Mouse (Mus musculus) intestine, embryonic 15.5 days (tissue): ENCODE measurements at regions not wholly inside any gene's neighbourhood (a gene's known extent, or its start where the extent isn't known, plus 50 kb on each side); places are given as distances from the start of the nearest gene placed in this dataset.

Experiments
- ATAC-seq: fragments of 200-750 bp; cut with Nextera tagmentation; 2 replicates; pipeline ENCODE4 v1.8.0; 2017; ENCODE audit warnings: moderate TSS enrichment, moderate library complexity
- H3K27ac ChIP-seq: fragments of 300-500 bp; sonication (generic); 2 replicates; pipeline ENCODE4 v1.5.1; 2015; ENCODE audit warnings: mild to moderate bottlenecking, inconsistent platforms
- H3K27me3 ChIP-seq: fragments of 300-500 bp; sonication (generic); replicated peaks from 2 replicates; pipeline ENCODE4 v1.6.1; 2015; ENCODE audit warnings: inconsistent platforms
- H3K36me3 ChIP-seq: fragments of 300-500 bp; sonication (generic); 2 replicates; pipeline ENCODE4 v1.6.1; 2015; ENCODE audit warnings: inconsistent platforms
- H3K4me1 ChIP-seq: fragments of 300-500 bp; sonication (generic); replicated peaks from 2 replicates; pipeline ENCODE4 v1.6.1; 2015; ENCODE audit warnings: inconsistent platforms
- H3K4me2 ChIP-seq: fragments of 300-500 bp; sonication (generic); replicated peaks from 2 replicates; pipeline ENCODE4 v1.6.1; 2015; ENCODE audit warnings: mild to moderate bottlenecking, inconsistent platforms
- H3K4me3 ChIP-seq: fragments of 300-500 bp; sonication (generic); replicated peaks from 2 replicates; pipeline ENCODE4 v1.5.1; 2015; ENCODE audit warnings: inconsistent platforms
- H3K9ac ChIP-seq: fragments of 300-500 bp; sonication (generic); 2 replicates; pipeline ENCODE4 v1.6.1; 2015; ENCODE audit warnings: inconsistent platforms
- H3K9me3 ChIP-seq: fragments of 300-500 bp; sonication (generic); 2 replicates; pipeline ENCODE4 v1.6.1; 2016; ENCODE audit warnings: inconsistent platforms
- WGBS: fragments of 180-500 bp; shearing (Covaris S2); methylation state at CpG from one replicate; pipeline ENCODE4 v1.1.7; 2015; 5-methylcytosine and 5-hydroxymethylcytosine counted together

GRCm38 (mm10) chr14:72371702-72372277, 119.8 kb downstream of the Gm9195 start:
- Histone ChIP-seq H3K9ac (no peak overlapping the region), H3K27me3 (no peaks in the 10 kb centered on the region), H3K9me3 (no peaks in the 10 kb centered on the region), H3K4me2 (0 out of 2 replicates have a peak overlapping the region, but pooled peaks have one; percentile 15), H3K4me1 (no peaks in the 10 kb centered on the region; the same call in 1 of the 2 replicates), H3K27ac (no peak overlapping the region), H3K36me3 (no peaks in the 10 kb centered on the region), H3K4me3 (no peak overlapping the region)
- 10% methylated on average over 10 of the region's 10 CpGs for WGBS
- ATAC-seq = no peak

- WGBS = 84% methylated on average over 4 of the region's 4 CpGs
- no peak for ATAC-seq
- H3K4me3 ChIP-seq = no peak overlapping the region
Observed at GRCm38 (mm10) chr14:72360829-72361520, 130.7 kb downstream of the Gm9195 start.

GRCm38 (mm10) chr14:72360181-72360580, 131.5 kb downstream of the Gm9195 start:
- no peak for ATAC-seq
- H3K27me3 ChIP-seq = no peaks in the 10 kb centered on the region
- H3K9ac ChIP-seq = no peak overlapping the region
- H3K9me3 ChIP-seq = no peaks in the 10 kb centered on the region
- no peak overlapping the region for H3K27ac ChIP-seq
- H3K4me2 ChIP-seq = no peak overlapping the region
- H3K4me3 ChIP-seq = no peak overlapping the region
- 91% methylated on average over 7 of the region's 7 CpGs for WGBS
- H3K36me3 ChIP-seq = no peaks in the 10 kb centered on the region
- no peaks in the 10 kb centered on the region for H3K4me1 ChIP-seq

More at GRCm38 (mm10) chr14:72360829-72361520, 130.7 kb downstream of the Gm9195 start:
- Histone ChIP-seq H3K27me3 (no peaks in the 10 kb centered on the region), H3K9ac (no peak overlapping the region), H3K27ac (no peak overlapping the region), H3K4me1 (no peaks in the 10 kb centered on the region), H3K9me3 (no peaks in the 10 kb centered on the region), H3K4me2 (no peak overlapping the region), H3K36me3 (no peaks in the 10 kb centered on the region)

GRCm38 (mm10) chr14:72357915-72358314, 133.7 kb downstream of the Gm9195 start:
- 86% methylated on average over 3 of the region's 3 CpGs for WGBS
- H3K4me2 ChIP-seq = no peak overlapping the region
- H3K4me3 ChIP-seq = no peak overlapping the region
- no peak for ATAC-seq
- no peak overlapping the region for H3K27ac ChIP-seq
- H3K27me3 ChIP-seq = no peaks in the 10 kb centered on the region
- H3K4me1 ChIP-seq = no peaks in the 10 kb centered on the region
- H3K9me3 ChIP-seq = no peaks in the 10 kb centered on the region
- H3K36me3 ChIP-seq = no peaks in the 10 kb centered on the region
- H3K9ac ChIP-seq = no peak overlapping the region

GRCm38 (mm10) chr14:72342181-72342580, 149.5 kb downstream of the Gm9195 start:
- no peak overlapping the region for H3K4me3 ChIP-seq
- WGBS = 30% methylated on average over 5 of the region's 5 CpGs
- no peaks in the 10 kb centered on the region for H3K36me3 ChIP-seq
- H3K4me2 ChIP-seq = no peak overlapping the region; the same call in 1 of the 2 replicates
- H3K27me3 ChIP-seq = no peaks in the 10 kb centered on the region
- no peak overlapping the region for H3K9ac ChIP-seq
- ATAC-seq = peak; percentile 61
- H3K4me1 ChIP-seq = 0 out of 2 replicates have a peak, but pooled peaks cover 3% of the 10 kb centered on the region
- H3K9me3 ChIP-seq = no peaks in the 10 kb centered on the region
- no peak overlapping the region for H3K27ac ChIP-seq

- no peak overlapping the region for H3K27ac ChIP-seq
- 61% methylated on average over 14 of the region's 14 CpGs for WGBS
- no peak overlapping the region; the same call in 1 of the 2 replicates for H3K4me2 ChIP-seq
- no peaks in the 10 kb centered on the region for H3K27me3 ChIP-seq
- H3K9ac ChIP-seq = no peak overlapping the region
- no peaks in the 10 kb centered on the region for H3K36me3 ChIP-seq
- H3K4me1 ChIP-seq = 0 out of 2 replicates have a peak, but pooled peaks cover 3% of the 10 kb centered on the region
- H3K4me3 ChIP-seq = no peak overlapping the region
- ATAC-seq = peak; percentile 67
- no peaks in the 10 kb centered on the region for H3K9me3 ChIP-seq
Observed at GRCm38 (mm10) chr14:72341590-72342154, 150.0 kb downstream of the Gm9195 start.

- Histone ChIP-seq H3K4me2 (no peak overlapping the region), H3K4me1 (0 out of 2 replicates have a peak, but pooled peaks cover 3% of the 10 kb centered on the region), H3K9ac (no peak overlapping the region), H3K27ac (no peak overlapping the region), H3K27me3 (no peaks in the 10 kb centered on the region), H3K9me3 (no peaks in the 10 kb centered on the region), H3K4me3 (no peak overlapping the region), H3K36me3 (no peaks in the 10 kb centered on the region)
- no peak for ATAC-seq
- 82% methylated on average over 1 of the region's 1 CpGs for WGBS
Observed at GRCm38 (mm10) chr14:72338046-72338445, 153.6 kb downstream of the Gm9195 start.

- no peaks in the 10 kb centered on the region for H3K4me1 ChIP-seq
- H3K27me3 ChIP-seq = no peaks in the 10 kb centered on the region
- no peak overlapping the region for H3K4me3 ChIP-seq
- H3K9ac ChIP-seq = no peak overlapping the region
- H3K27ac ChIP-seq = no peak overlapping the region
- no peak for ATAC-seq
- no peaks in the 10 kb centered on the region for H3K9me3 ChIP-seq
- no peaks in the 10 kb centered on the region for H3K36me3 ChIP-seq
- no peak overlapping the region for H3K4me2 ChIP-seq
Observed at GRCm38 (mm10) chr14:72303856-72304255, 187.8 kb downstream of the Gm9195 start.

GRCm38 (mm10) chr14:72300026-72300425, 191.6 kb downstream of the Gm9195 start:
- Histone ChIP-seq H3K9ac (no peak overlapping the region), H3K9me3 (no peaks in the 10 kb centered on the region), H3K36me3 (no peaks in the 10 kb centered on the region), H3K27me3 (no peaks in the 10 kb centered on the region), H3K27ac (no peak overlapping the region), H3K4me3 (no peak overlapping the region), H3K4me1 (no peaks in the 10 kb centered on the region), H3K4me2 (no peak overlapping the region)
- 79% methylated on average over 1 of the region's 1 CpGs for WGBS
- no peak for ATAC-seq

GRCm38 (mm10) chr14:72294631-72295030, 197.0 kb downstream of the Gm9195 start:
- 22% methylated on average over 6 of the region's 6 CpGs for whole genome bisulfite sequencing
- H3K36me3 ChIP-seq = no peaks in the 10 kb centered on the region
- H3K4me2 ChIP-seq = no peak overlapping the region
- H3K9me3 ChIP-seq = no peaks in the 10 kb centered on the region
- no peak for ATAC-seq
- no peaks in the 10 kb centered on the region for H3K27me3 ChIP-seq
- H3K4me3 ChIP-seq = no peak overlapping the region
- H3K9ac ChIP-seq = no peak overlapping the region
- H3K27ac ChIP-seq = no peak overlapping the region
- 0 out of 2 replicates have a peak, but pooled peaks cover 3% of the 10 kb centered on the region for H3K4me1 ChIP-seq

- Histone ChIP-seq H3K4me1 (0 out of 2 replicates have a peak, but pooled peaks cover 3% of the 10 kb centered on the region), H3K27ac (no peak overlapping the region), H3K9me3 (no peaks in the 10 kb centered on the region), H3K4me3 (no peak overlapping the region), H3K36me3 (no peaks in the 10 kb centered on the region), H3K9ac (no peak overlapping the region), H3K27me3 (no peaks in the 10 kb centered on the region), H3K4me2 (no peak overlapping the region)
- 65% methylated on average over 9 of the region's 9 CpGs for WGBS
- ATAC-seq = peak; percentile 77
Observed at GRCm38 (mm10) chr14:72293677-72294387, 197.8 kb downstream of the Gm9195 start.

- ATAC-seq = peak; percentile 89
- no peak overlapping the region for H3K27ac ChIP-seq
- 69% methylated on average over 7 of the region's 7 CpGs for WGBS
- H3K27me3 ChIP-seq = no peaks in the 10 kb centered on the region
- H3K9ac ChIP-seq = no peak overlapping the region
- 0 out of 2 replicates have a peak, but pooled peaks cover 3% of the 10 kb centered on the region for H3K4me1 ChIP-seq
- no peaks in the 10 kb centered on the region for H3K36me3 ChIP-seq
- H3K9me3 ChIP-seq = no peaks in the 10 kb centered on the region
- no peak overlapping the region for H3K4me3 ChIP-seq
- H3K4me2 ChIP-seq = no peak overlapping the region
Observed at GRCm38 (mm10) chr14:72292656-72293299, 198.9 kb downstream of the Gm9195 start.
